Mouse (Mus musculus): ENCODE data around the gene Mgat4c. TPM values are rescaled to one million over a fixed set of nuclear protein-coding genes. Genes with fewer than 3 reads are reported as not detected.

Mgat4c gene
- not detected in 4 replicates for total RNA-seq (2023; ENCODE audit: inconsistent age)

DNA sequence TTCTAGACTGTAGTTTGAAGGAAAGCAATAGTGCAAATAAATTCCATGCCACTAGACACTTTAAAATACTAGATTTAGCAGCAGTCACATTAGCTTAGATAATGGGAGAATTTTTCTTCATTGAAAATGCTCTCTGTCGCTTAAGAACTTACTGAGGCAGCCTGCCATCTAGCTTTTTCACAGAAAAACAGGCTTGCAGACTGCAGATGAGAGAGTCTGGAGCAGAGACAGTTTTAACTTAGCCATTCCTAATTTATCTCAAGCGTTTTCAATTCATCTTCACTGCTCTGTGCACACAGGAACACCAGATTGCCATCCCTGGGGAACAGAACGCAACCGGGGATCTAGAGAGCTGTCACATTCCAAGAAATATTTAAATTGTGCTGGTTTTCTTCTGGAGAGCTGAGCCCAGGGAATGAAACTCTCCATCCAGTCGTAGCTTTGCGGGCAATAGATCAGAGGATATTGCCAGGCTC lies at the start of gene Mgat4c:
Gene Mgat4c (plus strand): TSS at position 51 of the 476 bp plus-strand sequence.

